Mouse (Mus musculus) intestine, embryonic 15.5 days (tissue): ENCODE results near the gene Trip12. TPM values are rescaled to one million over a fixed set of nuclear protein-coding genes. Genes with fewer than 3 reads are reported as not detected.

ENCODE experiments used
- ATAC-seq: fragments of 200-750 bp; cut with Nextera tagmentation; 2 replicates; pipeline ENCODE4 v1.8.0; 2017; ENCODE audit warnings: moderate TSS enrichment, moderate library complexity
- H3K27ac ChIP-seq: fragments of 300-500 bp; sonication (generic); 2 replicates; pipeline ENCODE4 v1.5.1; 2015; ENCODE audit warnings: mild to moderate bottlenecking, inconsistent platforms
- H3K27me3 ChIP-seq: fragments of 300-500 bp; sonication (generic); replicated peaks from 2 replicates; pipeline ENCODE4 v1.6.1; 2015; ENCODE audit warnings: inconsistent platforms
- H3K36me3 ChIP-seq: fragments of 300-500 bp; sonication (generic); 2 replicates; pipeline ENCODE4 v1.6.1; 2015; ENCODE audit warnings: inconsistent platforms
- H3K4me1 ChIP-seq: fragments of 300-500 bp; sonication (generic); replicated peaks from 2 replicates; pipeline ENCODE4 v1.6.1; 2015; ENCODE audit warnings: inconsistent platforms
- H3K4me2 ChIP-seq: fragments of 300-500 bp; sonication (generic); replicated peaks from 2 replicates; pipeline ENCODE4 v1.6.1; 2015; ENCODE audit warnings: mild to moderate bottlenecking, inconsistent platforms
- H3K4me3 ChIP-seq: fragments of 300-500 bp; sonication (generic); replicated peaks from 2 replicates; pipeline ENCODE4 v1.5.1; 2015; ENCODE audit warnings: inconsistent platforms
- H3K9ac ChIP-seq: fragments of 300-500 bp; sonication (generic); 2 replicates; pipeline ENCODE4 v1.6.1; 2015; ENCODE audit warnings: inconsistent platforms
- H3K9me3 ChIP-seq: fragments of 300-500 bp; sonication (generic); 2 replicates; pipeline ENCODE4 v1.6.1; 2016; ENCODE audit warnings: inconsistent platforms
- WGBS: fragments of 180-500 bp; shearing (Covaris S2); methylation state at CpG from one replicate; pipeline ENCODE4 v1.1.7; 2015; 5-methylcytosine and 5-hydroxymethylcytosine counted together
- polyA plus RNA-seq: library from polyadenylated mRNA; unstranded; fragments of >200 nt; fragmentation: Nextera tagmentation; extraction: Ambion mirVana; gene quantifications from 2 replicates; pipeline ENCODE4 v1.2.1, GENCODE M21; 2015

The Trip12 gene
- polyA plus RNA-seq, 1 experiment from 2014 or later, result 54.2 TPM

GRCm38 (mm10) chr1:84853721-84854120, 13.4 kb upstream of the Trip12 start:
- H3K27ac ChIP-seq, result no peak overlapping the region
- H3K9me3 ChIP-seq, result no peaks in the 10 kb centered on the region
- H3K4me2 ChIP-seq, result no peak overlapping the region
- H3K36me3 ChIP-seq, result no peaks in the 10 kb centered on the region
- no peak overlapping the region for H3K9ac ChIP-seq
- no peak overlapping the region for H3K4me3 ChIP-seq
- no peak for ATAC-seq
- no peaks in the 10 kb centered on the region for H3K27me3 ChIP-seq
- H3K4me1 ChIP-seq, result no peaks in the 10 kb centered on the region
- 86% methylated on average over 1 of the region's 1 CpGs for WGBS

- no peak overlapping the region for H3K9ac ChIP-seq
- peak; percentile 40 for ATAC-seq
- H3K4me2 ChIP-seq, result no peak overlapping the region
- H3K36me3 ChIP-seq, result no peaks in the 10 kb centered on the region
- H3K4me3 ChIP-seq, result no peak overlapping the region
- H3K9me3 ChIP-seq, result no peaks in the 10 kb centered on the region
- no peak overlapping the region for H3K27ac ChIP-seq
- WGBS, result 33% methylated on average over 9 of the region's 9 CpGs
- no peaks in the 10 kb centered on the region for H3K27me3 ChIP-seq
- no peaks in the 10 kb centered on the region for H3K4me1 ChIP-seq
These were observed 11.4 kb upstream of the Trip12 start for GRCm38 (mm10) chr1:84851512-84852235.

GRCm38 (mm10) chr1:84850471-84850870, 10.2 kb upstream of the Trip12 start:
- Histone ChIP-seq H3K9me3 (no peaks in the 10 kb centered on the region), H3K27me3 (no peaks in the 10 kb centered on the region), H3K9ac (no peak overlapping the region), H3K4me2 (no peak overlapping the region), H3K4me3 (no peak overlapping the region), H3K4me1 (no peaks in the 10 kb centered on the region), H3K36me3 (no peaks in the 10 kb centered on the region), H3K27ac (no peak overlapping the region)
- 92% methylated on average over 7 of the region's 7 CpGs for WGBS
- ATAC-seq, result no peak

GRCm38 (mm10) chr1:84849804-84850203, 9.5 kb upstream of the Trip12 start:
- Histone ChIP-seq H3K27me3 (no peaks in the 10 kb centered on the region), H3K4me3 (no peak overlapping the region), H3K4me2 (no peak overlapping the region), H3K36me3 (no peaks in the 10 kb centered on the region), H3K9me3 (no peaks in the 10 kb centered on the region), H3K27ac (no peak overlapping the region), H3K9ac (no peak overlapping the region), H3K4me1 (no peaks in the 10 kb centered on the region)
- WGBS, result 97% methylated on average over 7 of the region's 7 CpGs
- ATAC-seq, result no peak

GRCm38 (mm10) chr1:84848801-84849455, 8.6 kb upstream of the Trip12 start:
- Histone ChIP-seq H3K27me3 (no peaks in the 10 kb centered on the region), H3K4me3 (no peak overlapping the region), H3K4me1 (no peaks in the 10 kb centered on the region), H3K36me3 (no peaks in the 10 kb centered on the region), H3K27ac (no peak overlapping the region), H3K4me2 (no peak overlapping the region), H3K9me3 (no peaks in the 10 kb centered on the region), H3K9ac (no peak overlapping the region)
- 93% methylated on average over 6 of the region's 6 CpGs for WGBS
- peak; percentile 43 for ATAC-seq

- Histone ChIP-seq H3K36me3 (no peaks in the 10 kb centered on the region), H3K4me3 (no peak overlapping the region), H3K4me2 (no peak overlapping the region), H3K4me1 (no peaks in the 10 kb centered on the region), H3K27me3 (no peaks in the 10 kb centered on the region), H3K9me3 (no peaks in the 10 kb centered on the region), H3K9ac (no peak overlapping the region), H3K27ac (no peak overlapping the region)
- ATAC-seq, result no peak
- WGBS, result 96% methylated on average over 3 of the region's 3 CpGs
These were observed 8.0 kb upstream of the Trip12 start for GRCm38 (mm10) chr1:84848335-84848734.

- Histone ChIP-seq H3K27ac (no peak overlapping the region), H3K4me1 (no peaks in the 10 kb centered on the region), H3K4me3 (no peak overlapping the region), H3K4me2 (no peak overlapping the region), H3K9ac (no peak overlapping the region), H3K36me3 (no peaks in the 10 kb centered on the region), H3K9me3 (no peaks in the 10 kb centered on the region), H3K27me3 (no peaks in the 10 kb centered on the region)
- peak; percentile 75 for ATAC-seq
- WGBS, result 68% methylated on average over 7 of the region's 7 CpGs
These were observed 7.4 kb upstream of the Trip12 start for GRCm38 (mm10) chr1:84847698-84848097.

- no peak for ATAC-seq
- Histone ChIP-seq H3K27me3 (no peaks in the 10 kb centered on the region), H3K4me3 (no peak overlapping the region), H3K4me1 (no peaks in the 10 kb centered on the region), H3K4me2 (no peak overlapping the region), H3K36me3 (no peaks in the 10 kb centered on the region), H3K9ac (no peak overlapping the region), H3K27ac (no peak overlapping the region), H3K9me3 (no peaks in the 10 kb centered on the region)
- WGBS, result 90% methylated on average over 2 of the region's 2 CpGs
These were observed 3.0 kb upstream of the Trip12 start for GRCm38 (mm10) chr1:84843366-84843765.

- no peak overlapping the region for H3K4me3 ChIP-seq
- ATAC-seq, result no peak
- no peak overlapping the region for H3K27ac ChIP-seq
- no peaks in the 10 kb centered on the region for H3K36me3 ChIP-seq
- H3K4me2 ChIP-seq, result peak overlapping the region; percentile 69; the same call in 1 of the 2 replicates
- 66% methylated on average over 3 of the region's 3 CpGs for WGBS
- H3K9me3 ChIP-seq, result no peaks in the 10 kb centered on the region
- H3K9ac ChIP-seq, result no peak overlapping the region
- no peaks in the 10 kb centered on the region for H3K27me3 ChIP-seq
- no peaks in the 10 kb centered on the region for H3K4me1 ChIP-seq
These were observed 745 bp upstream of the Trip12 start for GRCm38 (mm10) chr1:84841061-84841460.

GRCm38 (mm10) chr1:84839309-84840017, 853 bp downstream of the Trip12 start, which contains the start of gene Fbxo36:
TSS of gene Fbxo36 (plus strand) at chr1:84839841.
- H3K27me3 ChIP-seq, result no peaks in the 10 kb centered on the region
- H3K4me3 ChIP-seq, result peak within 1 kb of the TSS; percentile 94
- H3K4me2 ChIP-seq, result peak within 1 kb of the TSS; percentile 69
- H3K27ac ChIP-seq, result peak within 1 kb of the TSS; percentile 99
- H3K36me3 ChIP-seq, result no peaks in the 10 kb centered on the region
- WGBS, result under 1% methylated on average over 54 of the region's 54 CpGs
- no peaks in the 10 kb centered on the region for H3K9me3 ChIP-seq
- ATAC-seq, result peak; percentile 86
- H3K4me1 ChIP-seq, result no peaks in the 10 kb centered on the region
- peak within 1 kb of the TSS; percentile 97 for H3K9ac ChIP-seq

GRCm38 (mm10) chr1:84838621-84839151, 1.6 kb downstream of the Trip12 start:
- Histone ChIP-seq H3K9me3 (no peaks in the 10 kb centered on the region), H3K9ac (peak overlapping the region; percentile 97), H3K36me3 (no peaks in the 10 kb centered on the region), H3K4me1 (no peaks in the 10 kb centered on the region), H3K4me3 (peak overlapping the region; percentile 94), H3K27me3 (no peaks in the 10 kb centered on the region), H3K4me2 (peak overlapping the region; percentile 66), H3K27ac (peak overlapping the region; percentile 99)
- WGBS, result under 1% methylated on average over 38 of the region's 44 CpGs
- peak; percentile 57 for ATAC-seq

- under 1% methylated on average over 22 of the region's 22 CpGs for WGBS
- H3K9ac ChIP-seq, result peak overlapping the region; percentile 97
- peak; percentile 7 for ATAC-seq
- H3K27ac ChIP-seq, result peak overlapping the region; percentile 99
- peak overlapping the region; percentile 66 for H3K4me2 ChIP-seq
- no peaks in the 10 kb centered on the region for H3K9me3 ChIP-seq
- H3K4me3 ChIP-seq, result peak overlapping the region; percentile 94
- H3K4me1 ChIP-seq, result no peaks in the 10 kb centered on the region
- H3K27me3 ChIP-seq, result no peaks in the 10 kb centered on the region
- no peaks in the 10 kb centered on the region for H3K36me3 ChIP-seq
These were observed 2.2 kb downstream of the Trip12 start for GRCm38 (mm10) chr1:84838156-84838555.
